8 mouse cellular contexts compared by ENCODE assay signal in the genomic region with DNA sequence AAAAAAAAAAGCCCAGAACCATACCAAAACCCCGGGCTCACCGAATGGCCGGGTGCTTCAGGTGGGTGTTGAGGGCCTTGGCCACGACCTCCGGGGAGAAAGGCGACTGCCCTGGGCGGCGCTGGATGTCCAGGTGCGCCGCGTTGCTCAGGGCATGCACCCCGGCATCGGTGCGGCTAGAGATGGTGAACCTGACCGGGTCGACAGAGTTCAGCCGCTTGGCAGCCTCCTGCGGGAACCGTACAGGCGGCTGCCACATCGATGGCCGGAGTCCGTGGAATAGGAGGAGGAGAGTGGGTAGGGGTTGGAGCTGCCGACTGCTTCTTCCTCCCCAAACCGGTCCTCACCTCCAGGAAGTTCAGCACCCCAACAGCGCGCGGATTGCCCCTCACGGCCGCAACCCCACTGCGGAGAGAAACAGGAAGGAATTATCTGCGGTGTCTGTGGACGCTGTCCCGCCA. TPM values are rescaled to one million over a fixed set of nuclear protein-coding genes. Genes with fewer than 3 reads are reported as not detected.
DNase-seq lines count a peak whose midpoint lies in the region; ATAC-seq and TF ChIP-seq lines count a peak whose summit lies in the region.

No protein-coding gene starts in this region.

- no peak for TF ChIP-seq CTCF in G1E (IDR thresholded peaks at IDR 0.05; ENCODE audit: low read depth, low read length)
- no peak for TF ChIP-seq CTCF in stomach, postnatal 0 days (IDR thresholded peaks at IDR 0.05; ENCODE audit: low read depth)

- no peak for ATAC-seq in heart, embryonic 14.5 days (ENCODE audit: insufficient number of reproducible peaks, insufficient read depth, low FRiP score, low read depth)
- no peak for ATAC-seq in G1E (ENCODE audit: extremely low read depth, insufficient number of reproducible peaks, low FRiP score, poor library complexity, severe bottlenecking)
- ATAC-seq in granulocyte monocyte progenitor cell, adult 5-6 weeks (replicated peaks; ENCODE audit: poor library complexity, severe bottlenecking) = peak; percentile 12
- no peak for ATAC-seq in liver, embryonic 12.5 days
- ATAC-seq in stomach, postnatal 0 days (ENCODE audit: low FRiP score, low TSS enrichment) = no peak

- no peak overlapping the region for H3K27ac ChIP-seq in heart, embryonic 14.5 days (replicated peaks in 1 of 2; ENCODE audit: control insufficient read depth in 1 of 2, insufficient read depth in 1 of 2, low read depth in 2 of 2, low read length in 2 of 2)
- peak overlapping the region; percentile 92; the same call in 1 of the 2 replicates for H3K27ac ChIP-seq in liver, embryonic 12.5 days
- 0 out of 2 replicates have a peak overlapping the region, but pooled peaks have one; percentile 4 for H3K27ac ChIP-seq in stomach, postnatal 0 days (replicated peaks)

- no peaks in the 10 kb centered on the region for H3K9me3 ChIP-seq in heart, embryonic 14.5 days (ENCODE audit: control insufficient read depth, low read length)
- no peaks in the 10 kb centered on the region for H3K9me3 ChIP-seq in G1E (replicated peaks)
- H3K9me3 ChIP-seq in liver, embryonic 12.5 days (replicated peaks) = no peaks in the 10 kb centered on the region
- H3K9me3 ChIP-seq in stomach, postnatal 0 days (ENCODE audit: control insufficient read depth, low read length) = no peaks in the 10 kb centered on the region

- H3K4me3 ChIP-seq in heart, embryonic 14.5 days (ENCODE audit: control insufficient read depth in 1 of 2, insufficient read depth in 1 of 2, low read depth in 1 of 2, low read length in 2 of 2) = peak overlapping the region; percentile 72 to 91
- H3K4me3 ChIP-seq in G1E (ENCODE audit: low read depth, low read length) = peak overlapping the region; percentile 90
- peak overlapping the region; percentile 79 for H3K4me3 ChIP-seq in liver, embryonic 12.5 days
- peak overlapping the region; percentile 94 for H3K4me3 ChIP-seq in stomach, postnatal 0 days (ENCODE audit: low read depth, low read length)

- H3K36me3 ChIP-seq in heart, embryonic 14.5 days (ENCODE audit: control insufficient read depth, insufficient read depth, low read length) = peaks cover 41% of the 10 kb centered on the region
- H3K36me3 ChIP-seq in G1E (replicated peaks) = peaks cover 69% of the 10 kb centered on the region
- H3K36me3 ChIP-seq in liver, embryonic 12.5 days = peaks cover 51% of the 10 kb centered on the region
- peaks cover 10% of the 10 kb centered on the region for H3K36me3 ChIP-seq in stomach, postnatal 0 days (ENCODE audit: control insufficient read depth, insufficient read depth, low read length)

- peak overlapping the region; percentile 99 for H3K4me2 ChIP-seq in heart, embryonic 14.5 days (ENCODE audit: low read length)
- H3K4me2 ChIP-seq in liver, embryonic 12.5 days = peak overlapping the region; percentile 100
- peak overlapping the region; percentile 97 for H3K4me2 ChIP-seq in stomach, postnatal 0 days (replicated peaks; ENCODE audit: low read depth)

- under 1% methylated on average over 34 of the region's 34 CpGs for WGBS in heart, embryonic 14.5 days
- 0% methylated on average over 34 of the region's 34 CpGs for WGBS in liver, embryonic 12.5 days (ENCODE audit: insufficient replicate concordance)
- WGBS in stomach, postnatal 0 days = 2% methylated on average over 33 of the region's 34 CpGs

- H3K27me3 ChIP-seq in heart, embryonic 14.5 days (ENCODE audit: control insufficient read depth, insufficient read depth, low read length) = no peaks in the 10 kb centered on the region
- H3K27me3 ChIP-seq in G1E (ENCODE audit: insufficient read depth, low read length) = no peaks in the 10 kb centered on the region
- H3K27me3 ChIP-seq in liver, embryonic 12.5 days (replicated peaks) = no peaks in the 10 kb centered on the region
- H3K27me3 ChIP-seq in stomach, postnatal 0 days (ENCODE audit: control insufficient read depth, insufficient read depth, low read length) = no peaks in the 10 kb centered on the region

- H3K4me1 ChIP-seq in heart, embryonic 14.5 days (ENCODE audit: control insufficient read depth in 2 of 2, insufficient read depth in 2 of 2, low read length in 2 of 2) = peaks cover 20 to 40% of the 10 kb centered on the region in 2 experiments
- peaks cover 66% of the 10 kb centered on the region for H3K4me1 ChIP-seq in G1E (ENCODE audit: insufficient read depth, low read depth, low read length)
- H3K4me1 ChIP-seq in liver, embryonic 12.5 days = peaks cover 49% of the 10 kb centered on the region
- H3K4me1 ChIP-seq in stomach, postnatal 0 days (replicated peaks; ENCODE audit: control insufficient read depth, insufficient read depth) = peaks cover 10% of the 10 kb centered on the region

- peak overlapping the region; percentile 90 for H3K9ac ChIP-seq in heart, embryonic 14.5 days (ENCODE audit: low read length)
- H3K9ac ChIP-seq in liver, embryonic 12.5 days = peak overlapping the region; percentile 85
- peak overlapping the region; percentile 94 for H3K9ac ChIP-seq in stomach, postnatal 0 days (ENCODE audit: low read length)

- TF ChIP-seq EP300 in stomach, postnatal 0 days (optimal IDR thresholded peaks at IDR 0.05) = no peak

- DNase-seq in heart, adult 18-20 months = no peak
- no peak for DNase-seq in G1E (ENCODE audit: low spot score)
- no peak for DNase-seq in stomach, postnatal 0 days (ENCODE audit: low spot score)
- DNase-seq in urinary bladder, adult 2 months (ENCODE audit: low spot score) = no peak
- DNase-seq in MN1 (ENCODE audit: low spot score) = no peak

RNA-seq across cellular contexts. Expression of a gene that starts 0.5 kb away (rescaled TPM):
- 28.0 and 30.0 TPM in 2 replicates for polyA plus RNA-seq in heart, embryonic 14.5 days (2014; fragmentation: Nextera tagmentation; extraction: Ambion mirVana)
- 10 to 100 TPM; 10.4 to 12.8 TPM for total RNA-seq in heart, adult 18-20 months (2021)
- 16.6 and 19.5 TPM in 2 replicates for total RNA-seq in G1E (2014; fragmentation: Nextera tagmentation)
- 27.9 and 32.3 TPM in 2 replicates for total RNA-seq in G1E (2017)
- polyA plus RNA-seq in G1E (2012) = 135 and 233 TPM in 2 replicates
- 21.2 and 29.3 TPM in 2 replicates for total RNA-seq in granulocyte monocyte progenitor cell, adult 5-6 weeks (2014; fragmentation: Nextera tagmentation)
- total RNA-seq in granulocyte monocyte progenitor cell, adult 5-6 weeks (2017) = 41.8 and 48.6 TPM in 2 replicates
- polyA plus RNA-seq in liver, embryonic 12.5 days (2016; fragmentation: Nextera tagmentation; extraction: Ambion mirVana) = 32.7 and 33.6 TPM in 2 replicates
- 35.7 and 36.5 TPM in 2 replicates for polyA plus RNA-seq in stomach, postnatal 0 days (2015; fragmentation: Nextera tagmentation; extraction: Ambion mirVana)
- 43.7 and 55.5 TPM in 2 replicates for polyA plus RNA-seq in urinary bladder, adult 2 months (2012; rRNA removed)

RNA-seq across cellular contexts. Expression of a gene that starts 0.6 kb away (rescaled TPM):
- polyA plus RNA-seq in heart, embryonic 14.5 days (2014; fragmentation: Nextera tagmentation; extraction: Ambion mirVana) = 9.0 and 9.4 TPM in 2 replicates
- total RNA-seq in heart, adult 18-20 months (2021) = 1 to 10 TPM; 8.6 to 8.8 TPM
- total RNA-seq in G1E (2014; fragmentation: Nextera tagmentation) (16.5 and 19.9 TPM in 2 replicates), G1E (2017) (12.4 and 12.5 TPM in 2 replicates)
- polyA plus RNA-seq in G1E (2012) = 31.0 and 32.9 TPM in 2 replicates
- total RNA-seq in granulocyte monocyte progenitor cell, adult 5-6 weeks (2014; fragmentation: Nextera tagmentation) = 10.7 and 23.1 TPM in 2 replicates
- 6.0 and 6.1 TPM in 2 replicates for total RNA-seq in granulocyte monocyte progenitor cell, adult 5-6 weeks (2017)
- 13.4 and 13.6 TPM in 2 replicates for polyA plus RNA-seq in liver, embryonic 12.5 days (2016; fragmentation: Nextera tagmentation; extraction: Ambion mirVana)
- polyA plus RNA-seq in stomach, postnatal 0 days (2015; fragmentation: Nextera tagmentation; extraction: Ambion mirVana) = 9.7 and 10.2 TPM in 2 replicates
- polyA plus RNA-seq in urinary bladder, adult 2 months (2012; rRNA removed) = 23.7 and 29.2 TPM in 2 replicates

RNA-seq across cellular contexts. Expression of a gene that starts 21.7 kb away (rescaled TPM):
- 36.0 and 38.5 TPM in 2 replicates for polyA plus RNA-seq in heart, embryonic 14.5 days (2014; fragmentation: Nextera tagmentation; extraction: Ambion mirVana)
- total RNA-seq in heart, adult 18-20 months (2021) = 10 to 100 TPM; 14.7 to 14.9 TPM
- total RNA-seq in G1E (2014; fragmentation: Nextera tagmentation) = 35.6 and 47.3 TPM in 2 replicates
- total RNA-seq in G1E (2017) = 43.5 and 63.3 TPM in 2 replicates
- 21.7 and 26.8 TPM in 2 replicates for polyA plus RNA-seq in G1E (2012)
- 49.0 and 64.7 TPM in 2 replicates for total RNA-seq in granulocyte monocyte progenitor cell, adult 5-6 weeks (2014; fragmentation: Nextera tagmentation)
- 34.7 and 37.9 TPM in 2 replicates for total RNA-seq in granulocyte monocyte progenitor cell, adult 5-6 weeks (2017)
- 50.0 and 51.4 TPM in 2 replicates for polyA plus RNA-seq in liver, embryonic 12.5 days (2016; fragmentation: Nextera tagmentation; extraction: Ambion mirVana)
- polyA plus RNA-seq in stomach, postnatal 0 days (2015; fragmentation: Nextera tagmentation; extraction: Ambion mirVana) = 30.7 and 32.6 TPM in 2 replicates
- 26.5 and 32.3 TPM in 2 replicates for polyA plus RNA-seq in urinary bladder, adult 2 months (2012; rRNA removed)

RNA-seq across cellular contexts. Expression of a gene that starts 21.8 kb away (rescaled TPM):
- 10.9 and 11.0 TPM in 2 replicates for polyA plus RNA-seq in heart, embryonic 14.5 days (2014; fragmentation: Nextera tagmentation; extraction: Ambion mirVana)
- 1 to 10 TPM; 6.2 to 8.0 TPM for total RNA-seq in heart, adult 18-20 months (2021)
- 6.7 and 11.8 TPM in 2 replicates for total RNA-seq in G1E (2014; fragmentation: Nextera tagmentation)
- 9.3 and 9.5 TPM in 2 replicates for total RNA-seq in G1E (2017)
- polyA plus RNA-seq in G1E (2012) = 1.1 and 3.6 TPM in 2 replicates
- 9.4 and 16.7 TPM in 2 replicates for total RNA-seq in granulocyte monocyte progenitor cell, adult 5-6 weeks (2014; fragmentation: Nextera tagmentation)
- 7.0 and 7.8 TPM in 2 replicates for total RNA-seq in granulocyte monocyte progenitor cell, adult 5-6 weeks (2017)
- polyA plus RNA-seq in liver, embryonic 12.5 days (2016; fragmentation: Nextera tagmentation; extraction: Ambion mirVana) = 10.3 and 10.8 TPM in 2 replicates
- 25.0 and 26.5 TPM in 2 replicates for polyA plus RNA-seq in stomach, postnatal 0 days (2015; fragmentation: Nextera tagmentation; extraction: Ambion mirVana)
- polyA plus RNA-seq in urinary bladder, adult 2 months (2012; rRNA removed) = 17.1 and 18.5 TPM in 2 replicates

RNA-seq across cellular contexts. Expression of a gene that starts 27.9 kb away (rescaled TPM):
- polyA plus RNA-seq in heart, embryonic 14.5 days (2014; fragmentation: Nextera tagmentation; extraction: Ambion mirVana) = 0.09 and 0.12 TPM in 2 replicates
- under 1 TPM; 0.22 to 0.23 TPM for total RNA-seq in heart, adult 18-20 months (2021)
- total RNA-seq in G1E (2014; fragmentation: Nextera tagmentation) (1.6 and 1.7 TPM in 2 replicates), G1E (2017) (0.52 and 0.60 TPM in 2 replicates)
- 0.02 and 0.03 TPM in 2 replicates for polyA plus RNA-seq in G1E (2012)
- total RNA-seq in granulocyte monocyte progenitor cell, adult 5-6 weeks (2014; fragmentation: Nextera tagmentation) = 1.5 TPM in 1 of 2 replicates, not detected in the other
- total RNA-seq in granulocyte monocyte progenitor cell, adult 5-6 weeks (2017) = 0.30 and 0.93 TPM in 2 replicates
- 0.07 and 0.11 TPM in 2 replicates for polyA plus RNA-seq in liver, embryonic 12.5 days (2016; fragmentation: Nextera tagmentation; extraction: Ambion mirVana)
- 0.11 and 0.28 TPM in 2 replicates for polyA plus RNA-seq in stomach, postnatal 0 days (2015; fragmentation: Nextera tagmentation; extraction: Ambion mirVana)
- 0.91 and 1.3 TPM in 2 replicates for polyA plus RNA-seq in urinary bladder, adult 2 months (2012; rRNA removed)

Comparison
In these comparisons a context has a peak if more than half of its experiments do, and no peak if none do; other contexts are left out.
1. H3K27ac ChIP-seq: peak in liver, embryonic 12.5 days (single experiment) and stomach, postnatal 0 days (single experiment); none in heart, embryonic 14.5 days (0 of 2).
2. Peak in every context shown above with its lines, with median percentiles within 50 percentile points of each other: H3K4me2 ChIP-seq, H3K4me3 ChIP-seq and H3K9ac ChIP-seq.